Mouse (Mus musculus): ENCODE measurements around the gene Maats1.

GRCm38 (mm10) chr16:38387389-38387788 lies 45.4 kb upstream of the Maats1 start:
- TF ChIP-seq HCFC1 (IDR thresholded peaks at IDR 0.05; ENCODE audit: borderline replicate concordance, insufficient read depth, low read length) (no peak), ZC3H11A (IDR thresholded peaks at IDR 0.05; ENCODE audit: borderline replicate concordance, low read depth, low read length) (no peak), ZNF384 (IDR thresholded peaks at IDR 0.05; ENCODE audit: low read depth, low read length) (no peak)

All from ES-E14 (cell line).